Mouse (Mus musculus) layer of hippocampus, postnatal 25 days (tissue): ENCODE measurements at regions not wholly inside any gene's neighbourhood (a gene's known extent, or its start where the extent isn't known, plus 50 kb on each side); places are given as distances from the start of the nearest gene placed in this dataset.

Source experiments
- DNase-seq, 2 experiments: peaks; one replicate each; pipeline ENCODE4 v3.0.0; 2022; ENCODE audit warnings: mixed read lengths in 2 of 2, low spot score in 1 of 2; ENCODE audit errors: extremely low spot score in 1 of 2

GRCm38 (mm10) chr2:94248948-94249347 is 91.2 kb upstream of the Hsd17b12 start:
- no peak for DNase-seq

DNA sequence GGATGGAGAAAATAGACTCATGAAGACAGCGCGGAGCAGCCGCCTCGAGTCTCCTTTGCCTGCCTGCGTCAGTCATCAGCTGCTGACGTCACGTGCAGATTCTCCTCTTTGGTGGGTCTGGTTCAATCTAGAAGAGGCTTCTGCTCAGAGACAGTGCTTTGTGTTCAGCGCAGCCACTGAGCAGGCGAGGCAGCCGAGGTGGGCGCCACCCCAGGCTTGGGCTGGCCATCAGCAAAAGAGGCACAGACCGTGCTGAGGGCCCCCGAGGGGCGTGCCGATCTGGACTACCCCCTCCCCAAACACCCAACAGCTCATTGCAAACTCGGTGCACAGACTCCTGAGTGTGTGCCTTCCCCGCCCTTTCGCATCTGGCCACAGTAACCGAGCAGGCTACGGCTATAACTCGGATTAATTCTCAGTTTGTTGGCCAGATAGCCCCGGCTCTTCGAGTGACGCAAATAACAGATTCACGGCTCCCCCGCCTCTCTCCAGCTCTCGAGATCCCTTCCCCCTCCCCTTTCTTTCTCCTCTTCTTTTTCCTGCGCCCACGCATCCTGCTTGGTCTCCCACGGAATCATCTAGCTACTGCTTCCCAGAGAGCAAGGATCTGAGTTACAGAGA is 89.2 kb upstream of the Hsd17b12 start:
- peak; percentile 41 to 60 for DNase-seq

GRCm38 (mm10) chr2:94246180-94246611 is 88.4 kb upstream of the Hsd17b12 start:
- DNase-seq = no peak

- peak; percentile 57 to 65 for DNase-seq
These were observed 87.7 kb upstream of the Hsd17b12 start for GRCm38 (mm10) chr2:94245305-94245959.

DNA sequence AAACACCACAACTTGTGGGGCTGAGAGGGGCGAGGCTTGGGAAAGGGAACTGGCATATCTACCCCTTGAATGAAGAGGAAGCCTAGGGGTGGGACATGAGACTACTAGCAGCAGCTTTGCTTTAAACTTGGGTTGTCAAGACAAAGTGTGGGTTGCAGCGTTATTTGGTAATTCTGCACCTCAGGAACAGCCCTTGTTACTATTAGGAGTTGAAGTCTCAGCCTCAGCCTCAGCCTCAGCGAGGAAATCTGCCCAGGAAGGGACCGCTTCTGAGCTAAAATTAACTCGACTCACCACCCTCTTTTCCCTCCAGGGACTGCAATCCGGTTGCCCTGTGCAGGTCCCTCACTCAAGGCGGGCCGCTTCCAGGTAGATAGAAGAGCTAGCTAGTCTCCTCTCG is 86.4 kb upstream of the Hsd17b12 start:
- DNase-seq = no peak

DNA sequence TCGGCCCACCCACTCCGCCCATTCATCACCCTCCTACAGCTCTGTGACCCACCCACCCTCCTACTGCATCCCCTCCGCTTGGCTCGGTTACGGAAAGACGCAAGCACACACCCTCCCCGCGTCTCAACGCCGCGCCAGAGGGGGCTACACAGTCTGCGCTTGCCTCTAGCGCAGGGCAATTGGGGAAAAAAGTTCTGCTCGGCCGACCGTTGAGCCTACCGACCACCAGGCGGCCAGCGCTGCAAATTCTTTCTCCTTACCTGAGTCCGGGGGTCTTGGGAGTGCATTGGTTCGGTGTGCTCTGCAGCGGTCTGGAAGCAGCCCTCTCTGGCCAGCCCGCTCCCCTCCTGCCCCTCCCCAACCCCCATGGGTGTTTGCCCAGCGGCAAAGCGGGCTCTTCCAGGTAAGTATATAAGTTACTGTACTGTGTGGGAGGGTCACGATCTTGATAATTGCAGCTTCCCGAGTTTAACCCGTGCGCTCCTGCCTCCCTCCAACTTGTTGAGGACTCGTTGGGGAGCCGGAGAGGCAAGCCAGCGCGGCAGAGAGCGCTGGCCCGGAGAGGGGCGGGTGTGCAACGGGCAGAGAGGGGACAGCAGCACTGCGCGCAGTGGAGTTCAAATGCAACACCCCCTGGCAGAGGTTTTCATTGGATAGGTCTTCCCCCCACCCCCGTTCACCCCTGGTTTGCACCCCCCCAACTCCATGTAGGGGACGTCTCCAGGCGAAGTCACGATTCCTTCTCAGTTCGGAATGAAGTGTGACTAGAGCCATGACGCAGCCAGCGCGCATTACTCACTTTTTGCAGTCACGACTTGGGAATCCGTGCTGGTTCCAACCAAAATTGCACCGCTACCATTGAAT is 85.5 kb upstream of the Hsd17b12 start:
- DNase-seq = no peak

- no peak for DNase-seq
These were observed 84.8 kb upstream of the Hsd17b12 start for GRCm38 (mm10) chr2:94242406-94243052.

GRCm38 (mm10) chr2:94242051-94242397 is 84.3 kb upstream of the Hsd17b12 start:
- DNase-seq = no peak

GRCm38 (mm10) chr2:94241301-94242050 is 83.7 kb upstream of the Hsd17b12 start:
- peak; percentile 65 to 68 for DNase-seq

DNA sequence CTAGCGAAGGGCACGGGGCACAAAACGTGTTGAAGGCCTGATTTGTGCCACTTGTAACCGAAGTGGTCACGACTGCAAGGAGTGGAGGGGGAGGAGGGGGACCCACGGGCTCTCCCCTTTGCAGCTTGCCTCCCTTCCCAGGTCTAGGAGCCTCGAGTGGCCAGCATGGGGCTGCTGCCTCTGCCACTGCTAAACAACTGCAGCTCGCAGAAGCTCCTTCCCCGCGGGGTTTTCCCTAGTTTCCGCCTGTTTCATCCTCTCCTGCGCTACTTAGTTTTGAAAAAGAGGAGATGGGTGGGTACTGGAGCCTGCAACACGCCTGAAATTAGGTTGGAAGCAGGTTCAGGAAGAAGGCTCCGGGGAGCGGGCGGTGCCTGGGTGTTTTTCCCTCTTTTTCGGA is 82.6 kb upstream of the Hsd17b12 start:
- no peak for DNase-seq

- DNase-seq = no peak
These were observed 81.8 kb upstream of the Hsd17b12 start for GRCm38 (mm10) chr2:94239573-94239972.

DNA sequence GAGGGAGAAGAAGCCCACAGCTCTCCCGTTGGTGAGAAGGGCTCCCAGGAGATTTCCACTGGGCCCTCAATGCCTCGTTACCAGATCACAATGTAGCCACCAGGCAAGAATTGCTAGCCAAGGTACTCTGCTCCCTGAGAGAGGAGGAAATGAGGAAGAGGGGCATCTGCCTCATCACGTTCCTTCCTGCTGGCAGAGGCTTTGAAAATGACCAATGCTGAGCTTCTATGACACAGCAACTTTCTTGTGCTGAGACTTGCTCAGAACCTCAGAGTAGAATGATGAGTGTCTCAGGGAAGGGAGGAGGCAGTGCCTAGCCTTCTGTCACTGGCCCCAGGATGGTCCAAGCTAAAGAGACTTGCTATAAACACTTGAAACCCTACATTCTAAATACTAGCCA is 78.7 kb upstream of the Hsd17b12 start:
- no peak for DNase-seq

DNA sequence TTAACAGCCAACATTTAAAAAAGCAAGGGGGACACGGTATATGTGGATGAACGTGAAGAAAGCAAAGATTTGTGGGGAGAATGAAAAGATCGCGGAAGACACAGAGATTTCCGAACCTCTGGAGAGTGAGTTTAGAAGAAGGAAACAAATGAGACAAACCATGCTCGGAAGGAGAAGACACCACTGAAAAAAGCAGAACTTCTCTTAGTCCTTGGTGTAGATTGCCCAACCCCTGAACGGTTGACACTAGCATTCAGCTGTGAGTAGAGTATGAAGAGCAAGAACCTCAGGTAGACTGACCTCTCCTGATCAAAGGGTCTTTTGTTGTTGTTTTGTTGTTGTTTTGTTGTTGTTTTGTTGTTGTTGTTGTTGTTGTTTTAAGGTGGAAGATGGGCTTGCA is 75.8 kb upstream of the Hsd17b12 start:
- no peak for DNase-seq

DNA sequence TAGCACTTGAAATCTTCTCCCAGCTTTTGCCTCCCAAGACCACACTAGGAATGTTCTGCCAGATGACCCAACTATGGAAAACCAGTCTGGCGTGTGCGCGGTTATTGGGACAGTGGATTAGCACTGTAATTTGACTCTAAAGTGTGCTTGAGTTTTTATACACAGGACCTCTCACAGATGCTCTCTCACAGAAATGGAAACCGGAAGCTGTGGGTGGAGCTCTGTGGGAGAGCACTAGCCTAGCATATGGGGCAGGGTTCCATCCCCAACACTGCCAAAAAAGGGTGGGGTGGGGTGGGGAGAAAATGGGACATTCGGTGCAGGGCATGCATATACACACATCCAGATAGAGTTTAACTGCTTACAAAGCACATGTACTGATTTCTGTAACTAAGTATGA is 61.7 kb upstream of the Hsd17b12 start:
- DNase-seq = no peak

- DNase-seq = no peak
These were observed 59.7 kb upstream of the Hsd17b12 start for GRCm38 (mm10) chr2:94217481-94217880.

GRCm38 (mm10) chr2:94215455-94215854 is 57.7 kb upstream of the Hsd17b12 start:
- DNase-seq = no peak
